In the genomic region with DNA sequence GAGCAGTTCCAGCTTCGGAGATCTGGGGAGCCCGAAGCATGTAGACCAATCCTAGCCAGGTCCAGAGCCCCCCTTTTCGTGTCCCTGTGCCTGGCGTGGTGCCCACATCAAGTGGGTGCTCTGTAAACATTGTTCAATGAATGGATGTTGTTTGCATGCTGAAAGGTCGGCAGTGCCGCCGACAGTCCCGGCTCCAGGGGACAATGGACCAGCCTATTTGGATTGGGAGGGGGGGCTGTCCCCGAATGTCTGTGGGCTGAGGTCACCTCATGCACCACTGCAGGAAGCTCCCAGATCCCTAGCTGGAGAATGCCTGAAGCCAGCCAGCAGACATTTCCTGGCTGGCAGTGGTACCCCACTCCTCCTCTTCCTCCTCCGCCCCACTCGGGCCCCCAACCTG, we compare ENCODE assay signal across 9 mouse cellular contexts. TPM values are rescaled to one million over a fixed set of nuclear protein-coding genes. Genes with fewer than 3 reads are reported as not detected.
DNase-seq lines count a peak whose midpoint lies in the region; ATAC-seq and TF ChIP-seq lines count a peak whose summit lies in the region.
"Had no signal": no experiment of that assay in that cellular context is flagged by ENCODE, and none has a peak within 500 bp of the region (broad histone marks: within the 10 kb centered on the region; RNA-seq: fewer than 3 reads in every experiment).

No protein-coding gene starts in this region.

- TF ChIP-seq POLR2A in thymus, adult 2 months (IDR thresholded peaks at IDR 0.05; ENCODE audit: control insufficient read depth, extremely low read depth, insufficient read depth, low read length, poor library complexity) = no peak

- H3K4me3 ChIP-seq in gastrocnemius, adult 2 months = no peak overlapping the region
- no peak overlapping the region for H3K4me3 ChIP-seq in limb, embryonic 10.5 days
- no peak overlapping the region for H3K4me3 ChIP-seq in thymus, adult 2 months (ENCODE audit: control insufficient read depth, insufficient read depth, low read length)

- 85% methylated on average over 11 of the region's 11 CpGs for WGBS in limb, embryonic 10.5 days
- WGBS in thymus, adult 2 months = 90% methylated on average over 11 of the region's 11 CpGs

- DNase-seq in gastrocnemius, adult 2 months = no peak
- no peak for DNase-seq in gastrocnemius, postnatal 25 days
- peak; percentile 7 for DNase-seq in right cerebral cortex, adult 18-20 months
- DNase-seq in right cerebral cortex, postnatal 25 days = no peak
- no peak for DNase-seq in limb, embryonic 10.5 days (ENCODE audit: low spot score)
- peak; percentile 10 for DNase-seq in telencephalon, adult 2 months (ENCODE audit: low read depth, low spot score)
- no peak for DNase-seq in thymus, adult 2 months

- H3K4me1 ChIP-seq in limb, embryonic 10.5 days = peaks cover 12% of the 10 kb centered on the region
- H3K4me1 ChIP-seq in thymus, adult 2 months (replicated peaks; ENCODE audit: control insufficient read depth, insufficient read depth, low read length) = no peaks in the 10 kb centered on the region

- intact Hi-C loops in gastrocnemius, adult 2 months (cut with DNase I) = no loop called here

- no peak for ATAC-seq in erythroblast, adult 5-6 weeks (replicated peaks; ENCODE audit: low FRiP score, poor library complexity, severe bottlenecking)

- H3K27ac ChIP-seq in gastrocnemius, adult 2 months = 0 out of 2 replicates have a peak overlapping the region, but pooled peaks have one; percentile 2
- peak overlapping the region; percentile 75 for H3K27ac ChIP-seq in limb, embryonic 10.5 days
- H3K27ac ChIP-seq in thymus, adult 2 months (ENCODE audit: control insufficient read depth, insufficient read depth, low read length) = no peak overlapping the region

- TF ChIP-seq CTCF in gastrocnemius, adult 2 months (IDR thresholded peaks at IDR 0.05) = no peak
- no peak for TF ChIP-seq CTCF in thymus, adult 2 months (IDR thresholded peaks at IDR 0.05; ENCODE audit: borderline replicate concordance, control insufficient read depth, extremely low read depth, insufficient read depth, low read length, poor library complexity)

- H3K27me3 ChIP-seq in limb, embryonic 10.5 days (ENCODE audit: low read depth, poor library complexity, severe bottlenecking) = no peaks in the 10 kb centered on the region
- H3K27me3 ChIP-seq in thymus, adult 2 months (ENCODE audit: control insufficient read depth, insufficient read depth, low read length) = no peaks in the 10 kb centered on the region

- H3K9me3 ChIP-seq in limb, embryonic 10.5 days (replicated peaks) = no peaks in the 10 kb centered on the region

- H3K36me3 ChIP-seq in limb, embryonic 10.5 days = no peaks in the 10 kb centered on the region
- no peaks in the 10 kb centered on the region for H3K36me3 ChIP-seq in thymus, adult 2 months (ENCODE audit: control insufficient read depth, insufficient read depth, low read length)

RNA-seq across cellular contexts. Expression of gene Lctl, which starts 22.9 kb away (rescaled TPM):
- total RNA-seq in gastrocnemius, adult 2 months (2021) = under 1 TPM in 1 of 2 experiments, not detected in 1; 0.28 TPM
- 1 to 10 TPM in 1 of 2 experiments, not detected in 1; 1.0 TPM for total RNA-seq in gastrocnemius, postnatal 25 days (2021)
- polyA plus RNA-seq in limb, embryonic 10.5 days (2016; fragmentation: Nextera tagmentation; extraction: Ambion mirVana) = not detected in 2 replicates
- total RNA-seq in erythroblast, adult 5-6 weeks (2015; ENCODE audit: low replicate concordance) = not detected in 2 replicates
- total RNA-seq in erythroblast, adult 5-6 weeks (2017; ENCODE audit: low replicate concordance) = not detected in 2 replicates
- polyA plus RNA-seq in thymus, adult 2 months (2012; rRNA removed) = 1.4 and 2.7 TPM in 2 replicates
- total RNA-seq: liver, adult 2 months had no signal
- polyA plus RNA-seq: liver, adult 2 months had no signal

Comparison
In these comparisons a context has a peak if more than half of its experiments do, and no peak if none do; other contexts are left out.
1. DNase-seq: peak in right cerebral cortex, adult 18-20 months (single experiment) and telencephalon, adult 2 months (single experiment); none in gastrocnemius, adult 2 months (single experiment), gastrocnemius, postnatal 25 days (single experiment), right cerebral cortex, postnatal 25 days (single experiment), limb, embryonic 10.5 days (single experiment) and thymus, adult 2 months (single experiment).